Mouse (Mus musculus) naive thymus-derived CD4-positive, alpha-beta T cell, adult 2 months (primary cell): ENCODE results near the gene B4galt7.
"Not testable (repeated sequence)": the region's sequence is repeated elsewhere in the genome, so short reads cannot be mapped to it uniquely, and the experiment has no call there.

Experiments
- DNase-seq: peaks from one replicate; pipeline ENCODE4 v3.0.0-alpha.2; 2011; ENCODE audit warnings: low read depth

Gene B4galt7

DNA sequence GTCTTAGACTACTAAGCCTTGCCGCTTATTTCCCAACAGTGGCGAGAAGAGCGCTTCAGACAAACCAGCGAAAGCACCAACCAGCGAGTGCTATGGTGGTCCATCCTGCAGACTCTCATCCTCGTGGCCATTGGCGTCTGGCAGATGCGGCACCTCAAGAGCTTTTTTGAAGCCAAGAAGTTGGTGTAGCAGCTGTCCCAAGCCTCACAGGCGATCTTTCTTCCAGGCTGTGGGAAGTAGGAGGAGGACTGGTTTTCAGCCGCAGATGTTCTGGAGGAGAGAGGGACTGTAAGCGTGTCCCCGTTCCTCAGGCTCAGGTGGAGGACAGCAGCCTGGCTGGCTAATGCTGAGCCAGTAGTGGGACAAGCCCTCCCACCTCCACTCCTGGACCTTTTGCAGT, 2.9 kb upstream of the B4galt7 start:
- DNase-seq, result no peak

DNA sequence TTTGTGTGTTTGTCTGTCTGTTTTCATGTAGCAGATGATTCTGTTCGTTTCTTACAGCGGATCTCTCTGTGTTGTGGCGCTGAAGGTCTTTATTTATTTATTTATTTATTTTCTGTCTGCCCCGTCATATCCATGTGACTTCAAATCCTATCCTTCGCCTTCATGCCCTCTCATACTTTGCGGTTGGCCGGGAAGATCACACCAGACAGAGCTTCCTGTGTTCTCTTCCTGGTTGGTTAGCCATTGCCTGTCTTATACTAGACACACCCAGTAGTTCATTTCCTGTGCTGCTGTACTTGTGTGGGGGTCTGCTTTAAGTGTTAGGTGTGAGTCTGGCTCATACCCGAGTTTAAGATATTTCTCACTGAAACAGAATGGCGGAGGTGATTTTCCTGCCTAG, 961 bp downstream of the B4galt7 start:
- peak; percentile 66 for DNase-seq

DNA sequence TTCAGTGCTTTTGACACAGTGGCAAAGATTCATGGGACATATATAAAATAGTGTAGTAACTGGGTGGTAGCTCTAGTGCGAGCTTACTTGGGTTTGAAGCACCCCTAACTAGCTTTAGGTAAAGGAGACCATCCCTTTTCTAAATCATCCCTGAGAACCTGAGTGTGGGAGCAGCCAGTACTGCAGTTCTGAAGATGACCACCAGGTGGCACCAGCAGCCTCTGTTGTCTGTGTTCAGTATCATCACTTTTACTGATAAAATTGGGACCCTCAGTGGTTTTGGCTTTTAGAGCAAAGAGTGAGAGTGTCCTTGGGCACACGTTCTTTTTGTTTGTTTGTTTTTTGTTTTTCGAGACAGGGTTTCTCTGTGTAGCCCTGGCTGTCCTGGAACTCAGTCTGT, 1.9 kb downstream of the B4galt7 start:
- peak; percentile 91 for DNase-seq

DNA sequence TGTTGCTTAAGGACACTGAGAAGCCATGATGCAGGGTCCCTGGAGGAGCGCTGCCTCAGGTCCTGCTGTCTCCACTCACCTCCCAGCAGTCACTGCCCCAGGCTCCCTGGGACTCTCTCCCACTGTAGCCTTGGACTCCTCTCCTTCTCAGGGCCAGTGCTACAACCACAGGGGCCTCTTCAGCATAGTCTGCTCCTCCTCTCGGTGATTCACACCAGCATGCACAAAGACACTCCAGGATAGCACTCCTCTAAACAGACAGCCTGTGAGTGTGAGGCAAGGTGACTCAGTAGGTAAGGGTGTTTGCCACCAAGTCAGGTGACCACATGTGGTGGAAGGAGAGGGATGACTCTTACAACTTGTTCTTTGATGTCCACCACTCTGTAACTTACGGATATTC, 4.9 kb downstream of the B4galt7 start:
- DNase-seq, result no peak

DNA sequence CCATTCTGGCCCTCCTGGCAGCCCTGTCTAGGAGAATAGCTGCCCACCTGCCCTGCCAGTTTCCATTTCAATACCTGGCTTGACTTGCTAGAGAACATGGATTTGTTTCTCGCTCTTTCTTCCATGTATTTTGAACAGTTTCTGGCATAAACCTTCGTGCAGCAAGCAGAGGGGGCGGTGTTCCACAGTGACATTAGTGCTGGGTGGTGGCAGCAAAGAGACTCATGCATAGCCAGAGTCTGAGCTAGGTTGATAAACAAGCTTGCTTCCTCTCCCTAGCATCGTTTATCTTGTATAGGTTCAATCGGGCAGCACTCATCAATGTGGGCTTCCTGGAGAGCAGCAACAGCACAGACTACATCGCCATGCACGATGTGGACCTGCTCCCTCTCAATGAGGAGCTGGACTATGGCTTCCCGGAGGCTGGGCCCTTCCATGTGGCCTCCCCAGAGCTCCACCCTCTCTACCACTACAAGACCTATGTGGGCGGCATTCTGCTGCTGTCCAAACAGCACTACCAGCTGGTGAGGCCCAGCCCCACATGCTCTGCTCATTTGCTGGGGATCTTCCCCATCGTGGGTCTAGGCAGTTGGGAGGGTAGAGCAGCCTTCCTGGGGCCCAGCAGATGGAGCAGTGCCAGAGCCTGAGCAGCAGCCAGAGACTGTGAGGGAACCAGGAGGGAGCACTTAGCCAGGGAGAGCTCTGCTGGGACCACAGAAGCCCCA, 7.4 kb downstream of the B4galt7 start:
- no peak for DNase-seq

DNA sequence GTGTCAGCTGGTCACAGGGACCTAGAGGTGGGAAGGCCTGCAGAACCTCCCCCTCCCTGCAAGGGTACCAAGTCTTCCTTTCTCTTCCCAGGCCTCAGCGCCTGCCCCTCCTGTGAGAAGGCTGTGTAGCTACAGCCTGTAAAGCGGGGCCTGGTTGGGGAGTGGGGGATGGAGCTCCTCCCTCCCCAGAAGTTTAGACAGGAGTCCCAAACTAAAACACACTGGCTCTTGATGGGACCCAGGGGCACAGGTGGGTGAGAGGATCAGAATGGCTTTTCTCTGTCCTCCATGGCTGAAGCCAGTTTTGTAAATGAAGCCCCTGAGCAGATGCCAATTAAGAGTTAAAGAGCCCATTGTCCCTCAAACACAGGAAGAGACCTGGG, 7.9 kb downstream of the B4galt7 start:
- no peak for DNase-seq

DNA sequence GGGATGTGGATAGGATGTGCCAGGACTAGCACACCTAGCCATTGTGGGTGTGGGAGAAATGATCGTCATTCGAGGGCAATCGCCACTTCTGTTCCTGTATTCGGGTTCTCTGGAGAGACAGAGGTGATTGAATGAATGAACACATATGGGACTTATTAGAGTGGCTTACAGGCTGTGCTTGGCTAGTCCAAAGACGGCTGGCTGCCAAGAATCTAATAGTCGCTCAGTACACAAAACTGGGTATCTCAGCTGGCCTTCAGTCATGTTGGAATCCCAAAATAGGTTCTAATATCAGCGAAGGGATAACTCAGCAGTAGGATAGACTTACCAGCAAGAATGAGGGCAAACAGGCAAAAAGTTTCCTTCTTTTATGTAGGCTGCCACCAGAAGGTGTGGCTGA, 12.3 kb downstream of the B4galt7 start:
- no peak for DNase-seq

DNA sequence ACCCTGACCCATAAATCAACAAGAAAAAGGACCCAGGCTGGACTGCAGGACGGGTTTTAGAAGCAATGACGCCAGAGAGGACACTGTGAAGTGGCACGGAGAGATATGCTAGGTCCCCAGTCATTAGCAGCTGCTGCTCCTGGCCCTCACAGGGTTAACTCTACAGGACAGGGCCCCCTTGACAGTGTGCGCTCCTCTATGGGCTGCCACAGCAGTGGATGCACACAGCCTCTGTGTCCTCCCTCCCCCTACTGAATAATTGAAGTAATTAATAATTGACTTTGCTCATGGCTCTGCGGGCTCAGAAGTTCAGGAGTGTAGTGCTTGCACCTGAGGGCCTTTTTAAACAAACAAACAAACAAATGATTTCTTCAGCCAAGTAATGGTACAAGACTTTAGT, 13.8 kb downstream of the B4galt7 start:
- no peak for DNase-seq

DNA sequence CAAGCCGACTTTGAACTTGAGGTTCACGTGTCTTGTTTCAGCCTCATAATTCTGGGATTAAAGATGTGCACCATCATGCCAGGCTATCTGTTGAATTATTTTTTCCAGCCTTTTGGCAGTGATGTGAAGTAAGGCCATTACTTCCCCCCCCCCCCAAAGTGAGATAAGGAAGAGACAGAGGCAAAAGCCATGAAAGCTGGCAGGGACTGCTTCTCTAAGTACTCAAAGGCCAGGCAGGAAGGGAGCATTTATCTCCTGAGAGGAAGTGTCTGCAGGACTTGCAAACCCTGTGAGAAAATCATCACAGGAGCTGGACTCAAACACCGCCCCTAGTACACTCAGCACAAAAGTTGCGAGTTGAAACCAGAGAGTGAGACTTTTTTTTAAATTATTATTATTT, 19.6 kb downstream of the B4galt7 start:
- no peak for DNase-seq

DNA sequence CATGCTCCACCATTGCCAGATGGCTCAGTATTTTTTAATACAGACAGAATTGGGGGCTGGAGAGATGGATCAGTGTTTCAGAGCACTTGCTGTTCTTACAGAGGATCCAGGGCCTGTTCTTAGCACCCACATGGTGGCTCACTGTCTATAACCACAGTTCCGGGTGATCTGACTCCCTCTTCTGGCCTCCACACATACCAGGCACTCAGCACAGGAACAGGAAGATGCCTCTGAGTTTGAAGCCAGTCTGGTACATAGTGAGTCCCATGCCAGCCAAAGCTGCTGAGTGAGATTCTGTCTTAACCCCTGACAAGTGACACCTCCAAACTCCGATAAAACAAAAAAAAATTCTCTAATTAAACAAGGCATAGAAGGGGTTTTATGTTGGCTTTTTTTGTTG, 20.6 kb downstream of the B4galt7 start:
- no peak for DNase-seq

DNA sequence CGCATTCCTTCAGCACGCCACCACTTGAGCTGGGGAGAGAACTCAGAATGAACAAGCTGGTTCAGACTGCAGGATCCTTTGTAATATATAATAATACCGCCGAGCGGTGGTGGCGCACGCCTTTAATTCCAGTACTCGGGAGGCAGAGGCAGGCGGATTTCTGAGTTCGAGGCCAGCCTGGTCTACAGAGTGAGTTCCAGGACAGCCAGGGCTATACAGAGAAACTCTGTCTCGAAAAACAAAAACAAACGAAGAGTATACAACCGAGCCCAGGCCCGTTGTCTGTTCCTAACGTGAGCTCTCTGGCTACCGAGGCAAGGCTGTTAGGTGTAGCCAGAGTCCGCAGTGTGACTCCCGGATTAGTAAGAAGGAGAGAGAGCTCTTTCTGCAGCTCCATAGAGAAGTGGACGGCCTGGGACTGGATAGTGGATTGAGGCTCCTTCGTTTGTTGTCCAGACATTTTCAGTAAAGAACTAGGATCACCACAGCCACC, 22.5 kb downstream of the B4galt7 start:
- not testable (repeated sequence) for DNase-seq

DNA sequence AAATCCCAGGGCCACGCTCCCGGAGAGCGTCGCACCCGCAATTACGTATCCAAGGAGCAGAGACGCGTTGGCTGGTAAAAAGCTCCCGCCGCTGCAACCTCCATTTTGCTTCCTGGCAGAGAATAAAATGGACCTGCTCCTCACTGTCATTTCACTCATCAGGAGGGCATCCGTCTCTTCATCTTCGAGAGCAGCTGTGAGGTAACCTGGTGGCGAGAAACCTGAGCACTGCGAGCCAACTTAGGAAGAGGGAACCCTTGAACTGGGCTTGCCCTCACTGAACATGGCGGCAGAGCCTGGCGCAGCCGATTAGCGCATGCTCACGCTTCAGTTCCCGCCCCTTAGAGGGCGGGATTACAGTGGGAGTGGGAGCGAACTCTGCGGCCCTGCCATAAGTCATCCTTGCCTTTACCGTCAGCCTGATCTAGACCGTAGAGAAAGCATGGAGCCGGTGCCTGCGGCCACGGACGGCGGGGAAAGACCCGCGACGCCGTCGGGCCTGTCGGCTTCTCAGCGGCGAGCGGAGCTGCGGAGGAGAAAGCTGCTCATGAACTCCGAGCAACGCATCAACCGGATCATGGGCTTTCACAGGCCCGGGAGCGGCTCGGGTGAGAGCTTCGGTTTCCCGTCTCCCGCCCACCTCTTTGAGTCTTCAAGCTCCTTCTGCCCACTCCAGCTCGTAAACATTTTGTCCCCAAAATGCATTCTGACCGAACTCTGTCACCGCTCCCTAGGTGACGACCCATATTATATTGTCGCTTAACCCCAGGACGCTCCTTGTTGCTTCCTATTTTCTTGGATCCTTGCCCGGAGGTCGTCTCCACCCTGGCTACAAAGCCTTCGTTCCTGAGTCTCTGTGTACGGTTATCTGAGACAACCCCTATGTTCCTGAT, 23.2 kb downstream of the B4galt7 start, which contains the start of gene Caml:
Gene Caml (plus strand): TSS at position 357 of the 893 bp plus-strand sequence.
- peak; percentile 96 for DNase-seq

DNA sequence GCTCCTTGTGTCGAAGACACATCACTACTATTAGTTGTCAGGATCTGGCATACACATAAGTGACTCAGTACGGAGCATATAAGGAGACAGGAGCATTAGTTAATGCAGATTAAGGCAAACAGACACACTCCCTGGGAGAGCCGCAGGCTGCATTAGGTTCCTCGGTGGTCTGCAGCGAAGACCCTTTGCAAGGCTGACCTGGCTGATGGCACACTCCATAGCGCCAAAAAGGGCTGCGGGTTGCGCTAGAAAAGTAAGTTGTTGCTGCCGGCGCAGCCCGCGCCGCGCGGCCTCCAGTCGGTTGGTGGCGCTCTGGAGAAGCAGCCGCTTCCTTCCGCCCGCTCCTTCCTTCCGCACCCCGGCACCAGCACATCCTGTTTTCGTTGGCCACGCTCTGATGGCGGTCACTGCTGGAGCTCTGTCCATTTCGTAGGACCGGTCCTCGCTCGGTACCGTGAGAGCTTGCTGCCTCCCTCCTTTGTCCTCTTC, 35.0 kb downstream of the B4galt7 start, which contains the start of gene Ddx46:
Gene Ddx46 (plus strand): TSS at position 389 of the 489 bp plus-strand sequence.
- peak; percentile 95 for DNase-seq

DNA sequence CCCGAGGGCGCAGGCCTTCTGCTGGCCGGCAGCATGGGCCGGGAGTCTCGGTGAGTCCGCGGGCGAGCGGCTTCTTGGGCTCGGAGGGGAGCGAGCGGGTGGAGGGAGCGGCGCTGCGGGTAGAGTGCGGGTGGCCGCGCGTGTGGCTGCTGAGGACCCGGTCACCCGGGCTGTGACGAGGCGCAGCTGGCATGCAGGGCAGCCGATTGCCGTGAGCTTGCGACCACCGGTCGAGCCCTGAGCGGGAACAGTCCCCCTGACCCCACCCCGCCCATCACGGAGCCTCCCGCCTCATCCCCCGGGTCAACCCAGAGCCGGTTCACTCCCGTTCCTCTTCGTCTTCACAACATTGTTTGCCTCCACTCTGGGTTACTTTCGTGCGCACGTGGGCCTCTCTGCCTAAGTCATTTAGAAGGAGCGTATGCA, 35.5 kb downstream of the B4galt7 start:
- DNase-seq, result no peak

DNA sequence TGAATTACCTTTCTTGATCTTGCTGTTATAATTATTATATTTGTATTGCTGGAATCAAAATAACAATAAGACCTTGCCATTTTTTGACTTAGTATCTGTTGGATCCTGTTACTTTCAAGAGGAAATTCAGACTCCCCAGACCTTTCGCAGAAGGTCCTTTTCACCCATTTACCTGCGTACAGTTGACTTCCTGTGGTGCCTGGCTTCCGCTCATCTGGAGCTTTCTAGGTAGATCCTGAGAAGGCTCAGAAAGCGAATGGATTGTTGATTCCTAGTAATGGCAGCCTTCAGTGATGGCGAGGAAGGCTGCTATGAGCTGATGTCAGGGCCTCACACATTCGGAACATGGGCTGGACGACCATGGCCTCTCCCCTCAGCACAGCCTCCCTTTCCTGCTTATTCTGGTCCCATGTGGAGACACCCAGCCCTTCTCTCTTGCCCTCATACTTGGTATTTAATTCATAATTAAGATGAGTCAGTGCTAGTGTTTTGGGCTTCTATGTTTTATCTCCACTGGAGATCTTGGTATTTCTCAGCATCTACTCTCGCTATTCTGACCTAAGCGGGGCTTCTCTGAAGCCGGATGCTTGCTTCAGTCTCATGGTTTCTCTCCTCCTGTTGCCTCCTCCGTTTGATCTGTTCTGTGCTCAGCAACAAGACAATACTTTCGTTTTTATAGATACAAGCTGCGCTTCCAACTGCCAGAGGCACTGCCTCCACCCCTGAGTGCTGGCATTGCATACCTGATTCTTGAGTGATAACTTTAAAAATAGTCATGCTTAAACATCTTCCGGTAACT, 36.7 kb downstream of the B4galt7 start:
- peak; percentile 68 for DNase-seq

DNA sequence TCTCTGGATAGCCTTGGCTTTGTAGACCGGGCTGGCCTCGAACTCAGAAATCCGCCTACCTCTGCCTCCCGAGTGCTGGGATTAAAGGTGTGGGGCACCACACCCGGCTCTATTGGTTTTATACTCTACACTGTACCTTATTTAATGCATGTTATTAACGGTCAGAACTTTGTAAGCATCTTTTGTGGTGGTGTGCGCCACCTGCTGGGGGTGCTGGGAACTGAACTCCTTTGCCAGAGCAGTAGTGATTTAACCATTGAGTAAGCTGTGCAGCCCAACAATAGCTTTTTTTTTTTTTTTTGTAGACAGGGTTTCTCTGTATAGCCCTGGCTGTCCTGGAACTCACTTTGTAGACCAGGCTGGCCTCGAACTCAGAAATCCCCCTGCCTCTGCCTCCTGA, 40.8 kb downstream of the B4galt7 start:
- DNase-seq, result peak; percentile 89

DNA sequence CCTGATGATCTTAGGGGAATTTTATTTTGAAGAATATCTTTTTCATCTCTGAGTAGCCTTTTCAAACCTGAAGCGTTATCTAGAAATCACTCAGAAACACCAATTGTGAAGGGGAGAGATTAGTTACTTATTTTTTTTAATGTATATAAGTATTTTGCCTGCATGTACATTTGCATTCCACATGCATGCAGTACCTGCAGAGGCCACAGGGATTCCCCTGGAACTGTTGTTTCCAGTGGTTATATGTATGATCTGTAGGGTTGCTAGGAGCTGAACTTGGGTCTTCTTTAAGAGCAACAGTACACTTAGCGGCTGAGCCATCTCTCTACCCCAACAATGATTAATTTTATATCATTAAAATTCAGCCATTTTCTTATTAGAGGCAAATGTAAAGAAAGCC, 44.8 kb downstream of the B4galt7 start:
- DNase-seq, result peak; percentile 70

DNA sequence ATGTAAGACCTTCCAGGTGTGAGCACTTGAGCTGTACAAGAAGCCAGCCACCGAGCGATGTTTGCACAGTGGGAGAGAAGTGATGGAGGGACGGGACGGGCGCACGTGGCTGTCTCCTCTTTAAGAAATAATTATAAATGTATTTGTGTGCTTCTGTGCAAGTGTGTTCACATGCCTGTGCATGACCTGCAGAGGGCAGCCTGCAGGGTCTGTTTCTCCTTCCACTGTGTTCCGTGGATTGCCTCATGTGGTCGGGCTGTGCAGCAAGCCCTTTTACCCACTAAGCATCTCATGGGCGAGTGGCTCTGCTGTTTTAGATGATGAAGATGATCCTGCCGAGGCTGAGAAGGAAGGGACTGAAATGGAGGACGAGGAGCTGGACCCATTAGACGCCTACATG, 50.4 kb downstream of the B4galt7 start:
- no peak for DNase-seq

DNA sequence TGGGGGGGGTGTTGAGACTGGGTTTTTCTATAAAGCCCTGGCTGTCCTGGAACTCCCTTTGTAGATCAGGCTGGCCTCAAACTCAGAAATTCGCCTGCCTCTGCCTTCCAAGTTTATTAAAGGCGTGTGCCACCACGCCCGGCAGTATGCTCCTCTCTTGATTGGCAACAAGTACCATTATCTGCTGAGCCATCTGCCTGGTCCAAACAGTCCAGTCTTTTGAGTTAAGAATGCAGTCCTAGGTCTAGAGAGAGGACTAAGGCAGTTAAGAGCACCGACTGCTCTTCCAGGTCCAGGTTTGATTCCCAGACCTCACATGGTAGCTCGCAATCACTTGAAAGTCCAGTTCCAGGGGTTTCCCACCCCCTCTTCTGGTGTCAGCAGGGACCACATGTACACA, 51.3 kb downstream of the B4galt7 start:
- no peak for DNase-seq
